Mouse (Mus musculus) retina, adult 2 months (tissue): ENCODE data around the gene Adam23.
"Not testable (repeated sequence)": the region's sequence is repeated elsewhere in the genome, so short reads cannot be mapped to it uniquely, and the experiment has no call there.

Experiments used
- DNase-seq: peaks from one replicate; pipeline ENCODE4 v3.0.0-alpha.2; 2012; ENCODE audit warnings: low read depth, low spot score

Adam23 gene

GRCm38 (mm10) chr1:63576803-63577202 is 131.1 kb downstream of the Adam23 start:
- DNase-seq, result no peak

- DNase-seq, result no peak
These were observed 133.5 kb downstream of the Adam23 start for GRCm38 (mm10) chr1:63579153-63579552.

GRCm38 (mm10) chr1:63586869-63587268 is 141.2 kb downstream of the Adam23 start:
- DNase-seq, result no peak

- no peak for DNase-seq
These were observed 158.3 kb downstream of the Adam23 start for GRCm38 (mm10) chr1:63603870-63604500.

- DNase-seq, result no peak
These were observed 163.9 kb downstream of the Adam23 start for GRCm38 (mm10) chr1:63609613-63610012.

GRCm38 (mm10) chr1:63614594-63614993 is 168.9 kb downstream of the Adam23 start:
- DNase-seq, result no peak

GRCm38 (mm10) chr1:63615668-63616067 is 170.0 kb downstream of the Adam23 start, which contains the start of gene Gm39653:
TSS of gene Gm39653 (plus strand) at chr1:63615968.
- no peak for DNase-seq

- no peak for DNase-seq
These were observed 182.5 kb downstream of the Adam23 start for GRCm38 (mm10) chr1:63628211-63628610.

- DNase-seq, result not testable (repeated sequence)
These were observed 184.7 kb downstream of the Adam23 start for GRCm38 (mm10) chr1:63630390-63630789.

- DNase-seq, result no peak
These were observed 194.2 kb downstream of the Adam23 start for GRCm38 (mm10) chr1:63639921-63640320.
